Mouse (Mus musculus) frontal cortex, postnatal 25 days (tissue): ENCODE measurements around the gene Gm21188.
"Not testable (repeated sequence)": the region's sequence is repeated elsewhere in the genome, so short reads cannot be mapped to it uniquely, and the experiment has no call there.

Source experiments
- DNase-seq, 2 experiments: peaks; one replicate each; pipeline ENCODE4 v3.0.0; 2022; ENCODE audit warnings: low spot score in 2 of 2

Gm21188 gene

DNA sequence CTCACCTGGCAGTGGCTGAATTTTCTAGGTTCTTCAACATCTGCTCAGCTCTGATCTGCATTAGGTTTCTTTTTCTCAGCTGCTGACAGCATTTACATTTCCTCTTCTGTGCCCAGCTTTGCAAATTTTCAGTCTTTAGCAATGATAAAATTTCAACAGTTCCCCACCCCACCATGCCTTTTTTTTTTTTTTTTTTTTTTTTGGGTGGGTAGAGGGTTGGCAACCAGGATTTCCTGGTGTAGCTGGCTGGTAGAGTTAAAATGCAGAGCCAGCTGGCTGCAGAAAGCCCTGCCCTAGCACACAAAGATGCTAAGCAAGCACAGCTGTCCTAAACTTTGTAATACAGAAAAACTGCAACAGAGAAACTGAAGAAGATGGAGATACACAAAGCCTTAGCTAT lies at the start of gene Gm21188:
TSS of gene Gm21188 (minus strand) at position 110 of the 400 bp plus-strand sequence.
- DNase-seq, result not testable (repeated sequence)

DNA sequence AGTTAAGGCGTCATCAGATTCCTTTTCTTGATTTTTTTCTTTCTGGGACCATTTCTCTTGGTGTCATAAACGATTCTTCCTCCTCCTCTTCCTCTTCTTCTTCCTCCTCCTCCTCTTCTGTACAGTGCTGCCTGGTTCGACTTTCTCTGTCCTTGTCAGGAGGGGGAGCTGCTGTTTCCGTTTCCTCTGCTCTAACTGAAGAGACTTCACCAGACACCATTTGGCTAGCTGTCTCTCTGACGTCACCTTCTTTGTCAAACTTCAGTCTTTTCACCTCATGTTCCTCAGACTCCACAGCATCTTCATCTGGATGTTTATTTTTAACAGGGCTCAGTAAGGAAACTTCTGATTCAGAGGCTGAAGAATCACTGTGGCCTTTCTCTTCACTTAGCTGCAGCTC lies 47.3 kb upstream of the Gm21188 start:
- not testable (repeated sequence) for DNase-seq

DNA sequence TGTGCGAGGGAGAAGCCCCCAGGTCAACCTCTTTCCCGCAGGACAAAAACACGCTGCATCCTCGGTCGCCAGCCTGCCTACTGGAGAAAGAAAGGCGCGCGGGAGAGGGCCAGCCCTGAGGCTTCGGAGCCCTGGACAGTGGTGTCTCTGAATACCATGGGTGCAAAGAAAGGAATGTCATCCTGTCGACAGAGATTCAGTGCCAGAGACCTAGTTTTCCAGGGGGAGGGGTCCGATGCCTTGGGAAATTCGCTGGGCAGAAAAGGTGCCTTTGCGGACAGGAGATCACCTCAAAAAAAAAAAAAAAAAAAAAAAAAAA lies 44.9 kb upstream of the Gm21188 start:
- DNase-seq, result not testable (repeated sequence)

DNA sequence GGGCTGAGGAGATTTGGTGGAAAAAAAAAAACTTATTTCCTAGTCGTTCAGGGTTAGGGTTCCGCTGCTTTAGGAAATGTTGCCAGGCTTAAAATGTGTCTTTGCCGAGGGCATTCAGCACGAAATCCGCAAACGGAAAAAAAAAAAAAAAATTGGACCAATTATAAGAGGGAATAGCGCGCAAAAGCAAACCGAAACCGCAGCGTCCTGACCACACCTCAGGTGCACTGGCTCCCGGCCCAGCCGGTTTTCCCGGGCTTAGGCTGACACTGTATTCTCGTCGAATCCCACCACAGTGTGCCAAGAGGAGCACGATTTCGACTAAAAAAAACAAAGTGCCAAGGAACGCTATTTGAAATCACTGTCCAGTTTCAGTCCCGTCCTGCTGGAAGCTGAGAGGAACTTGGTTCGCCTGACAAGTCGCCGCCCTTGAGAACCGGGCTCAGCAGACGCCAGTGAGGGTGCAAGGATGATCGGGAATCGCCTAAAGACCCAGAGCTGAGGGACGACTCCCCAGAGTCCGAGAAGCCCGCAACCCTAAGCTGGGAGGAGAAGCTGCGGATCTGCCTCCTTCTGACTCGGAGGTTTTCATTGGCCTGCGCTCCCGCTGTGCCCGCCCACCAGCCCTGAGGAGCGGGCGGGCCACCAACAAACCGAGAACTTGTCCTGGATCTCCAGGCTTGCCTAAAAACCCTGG lies 44.4 kb upstream of the Gm21188 start:
- not testable (repeated sequence) for DNase-seq

DNA sequence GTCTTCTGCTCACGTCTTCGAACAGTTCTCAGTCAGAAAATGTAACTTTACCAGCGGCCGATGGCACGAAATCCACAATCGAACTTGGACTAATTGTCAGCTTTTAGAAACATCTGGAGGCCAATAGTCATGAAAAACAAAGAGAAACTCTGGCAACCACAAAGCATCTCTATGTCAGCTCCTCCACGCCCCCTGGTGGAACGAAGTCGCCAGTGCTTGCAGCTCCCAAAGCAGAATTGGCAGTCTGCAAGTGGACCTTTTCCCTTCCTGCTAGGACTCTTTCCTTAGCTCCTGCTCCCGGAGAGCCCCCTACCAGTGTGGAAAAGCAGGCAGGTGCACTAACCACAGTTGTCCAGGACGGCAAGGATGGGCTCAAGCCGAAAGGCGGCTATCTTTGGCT lies 41.0 kb upstream of the Gm21188 start:
- not testable (repeated sequence) for DNase-seq

DNA sequence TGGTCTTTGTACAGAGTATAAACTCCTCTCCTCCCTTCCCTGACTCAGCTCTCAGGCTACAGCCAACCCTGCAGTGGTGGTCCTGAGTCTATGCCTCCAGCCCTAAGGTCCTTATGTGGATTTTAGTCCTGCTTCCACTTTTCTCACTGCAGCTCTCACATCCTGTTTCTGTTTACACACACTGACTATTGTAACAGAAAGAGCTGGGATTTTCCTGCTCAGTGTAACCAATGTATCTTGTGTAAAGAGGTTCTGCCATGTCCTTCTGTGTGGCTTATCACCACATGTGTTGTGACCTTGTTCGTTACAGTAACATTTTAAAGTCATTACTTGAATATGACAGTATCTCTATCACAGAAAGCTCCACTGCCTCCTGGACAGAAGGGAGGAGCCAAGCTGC lies 27.6 kb upstream of the Gm21188 start:
- DNase-seq, result not testable (repeated sequence)

DNA sequence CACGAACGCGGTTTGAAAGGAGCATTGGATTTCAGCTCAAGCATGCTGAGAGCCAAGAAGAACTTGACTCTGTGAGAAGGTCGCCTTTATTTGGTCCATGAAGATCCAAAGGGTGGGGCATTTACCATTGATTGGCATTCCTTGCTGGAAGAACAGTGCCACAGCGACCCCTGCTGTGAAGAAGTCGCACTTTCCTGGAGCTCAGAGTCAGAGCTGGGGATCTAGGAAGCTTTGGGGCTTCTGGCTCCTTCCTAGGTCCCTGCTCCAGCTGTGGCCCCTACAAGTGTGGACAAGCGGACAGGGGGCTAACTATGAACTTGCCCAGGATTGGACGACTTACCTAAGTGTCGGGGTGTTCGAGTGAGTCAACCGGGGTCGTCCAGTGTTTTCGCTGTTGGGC lies 18.9 kb upstream of the Gm21188 start:
- DNase-seq, result not testable (repeated sequence)

DNA sequence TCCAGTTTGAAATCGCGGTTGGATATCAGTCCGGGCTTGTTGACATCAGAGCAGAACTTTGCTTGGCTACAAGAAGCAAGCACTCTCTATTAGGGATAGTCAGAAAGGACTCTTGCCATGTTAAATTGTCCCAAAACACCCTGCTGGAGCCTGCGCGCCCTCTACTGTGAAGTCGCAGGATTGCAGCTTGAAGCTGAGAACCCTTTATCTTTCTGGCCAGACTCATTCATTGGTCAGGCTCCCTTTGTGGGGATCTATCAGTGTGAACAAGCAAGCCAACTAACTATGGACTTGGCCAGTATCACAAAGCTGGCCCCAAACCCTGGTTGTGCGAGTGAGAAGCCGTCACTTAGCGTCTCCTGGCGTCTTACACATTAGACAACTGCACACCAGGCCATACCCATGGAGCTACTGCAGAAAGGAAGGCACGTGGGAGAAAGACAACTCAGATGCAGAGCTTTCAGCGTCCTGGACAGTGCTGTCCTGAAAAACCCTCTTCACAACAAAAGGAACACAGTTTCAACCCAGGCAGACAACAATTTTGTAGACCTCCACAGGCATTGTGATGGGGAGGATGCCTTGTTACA lies 18.1 kb upstream of the Gm21188 start:
- DNase-seq, result not testable (repeated sequence)

DNA sequence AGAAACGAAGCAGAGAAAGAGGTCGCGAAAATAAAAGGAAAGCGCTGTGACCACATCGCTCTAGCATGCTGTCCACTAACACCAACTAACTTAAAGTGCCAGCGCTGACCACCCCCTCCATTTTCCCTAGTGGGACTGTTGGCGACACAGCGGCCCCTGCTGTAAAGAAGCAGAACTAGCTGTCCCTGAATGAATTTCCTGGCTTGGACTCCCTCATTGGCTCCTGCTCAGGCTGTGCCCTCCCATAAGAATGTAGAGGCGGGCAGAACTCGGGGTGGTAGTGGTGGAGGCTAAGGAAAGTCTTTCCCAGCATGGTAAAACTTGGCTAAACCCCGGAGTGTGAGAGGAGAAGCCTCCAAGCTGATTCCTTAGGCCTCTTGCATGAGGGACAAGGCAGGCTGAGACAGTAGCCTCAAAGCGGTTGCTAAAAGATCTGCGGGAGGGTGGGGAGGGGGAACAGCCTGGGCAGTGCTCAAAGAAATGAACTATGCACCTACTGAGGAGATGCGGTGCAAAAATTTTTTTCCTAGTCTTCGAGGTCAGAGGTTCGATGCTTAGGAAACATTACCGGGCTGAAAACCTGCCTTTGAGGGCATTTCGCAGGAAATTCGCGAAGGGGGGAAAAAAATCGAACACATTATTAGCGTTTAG lies 11.6 kb upstream of the Gm21188 start:
- not testable (repeated sequence) for DNase-seq

DNA sequence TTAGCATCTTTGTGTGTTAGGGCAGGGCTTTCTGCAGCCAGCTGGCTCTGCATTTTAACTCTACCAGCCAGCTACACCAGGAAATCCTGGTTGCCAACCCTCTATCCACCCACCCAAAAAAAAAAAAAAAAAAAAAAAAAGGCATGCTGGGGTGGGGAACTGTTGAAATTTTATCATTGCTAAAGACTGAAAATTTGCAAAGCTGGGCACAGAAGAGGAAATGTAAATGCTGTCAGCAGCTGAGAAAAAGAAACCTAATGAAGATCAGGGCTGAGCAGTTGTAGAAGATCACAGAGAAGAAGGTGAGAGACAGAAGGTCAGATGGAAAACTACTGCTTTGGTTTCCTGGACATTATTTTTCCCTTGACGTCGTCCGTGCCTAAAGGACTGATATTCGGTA lies 10.9 kb upstream of the Gm21188 start:
- DNase-seq, result not testable (repeated sequence)

DNA sequence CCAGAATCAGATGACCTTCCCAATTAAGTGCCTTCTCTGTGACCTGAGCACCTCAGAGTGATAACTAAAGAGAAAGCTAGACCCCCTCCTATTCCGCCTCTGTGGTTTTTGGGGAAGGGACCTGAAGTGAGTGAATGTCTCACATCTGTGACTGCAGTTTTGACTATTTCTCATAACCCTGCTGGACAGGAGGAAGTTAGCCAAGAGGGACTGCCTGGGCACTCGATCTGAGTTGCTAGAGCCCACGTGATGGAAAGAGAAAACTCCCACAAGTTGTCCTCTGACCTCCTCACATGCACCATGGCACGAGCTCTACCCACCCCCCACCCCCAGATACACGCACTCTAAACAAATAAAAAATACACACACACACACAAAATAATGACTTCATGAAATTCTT lies 3.4 kb downstream of the Gm21188 start:
- DNase-seq, result not testable (repeated sequence)

DNA sequence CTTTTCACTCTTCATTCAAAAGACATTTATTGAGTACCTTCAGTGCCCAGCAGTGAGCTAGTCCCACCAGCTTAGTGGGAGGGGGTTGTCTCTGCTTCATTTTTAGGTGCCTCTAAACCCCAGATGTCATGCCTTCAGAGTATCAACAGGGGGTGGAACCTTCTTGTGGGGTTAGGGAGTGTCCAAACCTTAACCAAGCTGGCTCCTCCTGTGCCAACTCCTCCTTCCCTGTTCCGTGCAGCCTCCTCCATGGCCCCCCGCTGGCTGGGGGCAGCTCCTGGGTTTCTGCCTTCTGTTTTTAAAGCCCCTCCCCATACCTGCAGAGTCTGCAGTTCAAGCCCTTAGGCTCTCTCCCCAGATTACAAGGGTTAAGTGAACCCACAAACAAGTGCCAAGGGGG lies 3.8 kb downstream of the Gm21188 start:
- not testable (repeated sequence) for DNase-seq

DNA sequence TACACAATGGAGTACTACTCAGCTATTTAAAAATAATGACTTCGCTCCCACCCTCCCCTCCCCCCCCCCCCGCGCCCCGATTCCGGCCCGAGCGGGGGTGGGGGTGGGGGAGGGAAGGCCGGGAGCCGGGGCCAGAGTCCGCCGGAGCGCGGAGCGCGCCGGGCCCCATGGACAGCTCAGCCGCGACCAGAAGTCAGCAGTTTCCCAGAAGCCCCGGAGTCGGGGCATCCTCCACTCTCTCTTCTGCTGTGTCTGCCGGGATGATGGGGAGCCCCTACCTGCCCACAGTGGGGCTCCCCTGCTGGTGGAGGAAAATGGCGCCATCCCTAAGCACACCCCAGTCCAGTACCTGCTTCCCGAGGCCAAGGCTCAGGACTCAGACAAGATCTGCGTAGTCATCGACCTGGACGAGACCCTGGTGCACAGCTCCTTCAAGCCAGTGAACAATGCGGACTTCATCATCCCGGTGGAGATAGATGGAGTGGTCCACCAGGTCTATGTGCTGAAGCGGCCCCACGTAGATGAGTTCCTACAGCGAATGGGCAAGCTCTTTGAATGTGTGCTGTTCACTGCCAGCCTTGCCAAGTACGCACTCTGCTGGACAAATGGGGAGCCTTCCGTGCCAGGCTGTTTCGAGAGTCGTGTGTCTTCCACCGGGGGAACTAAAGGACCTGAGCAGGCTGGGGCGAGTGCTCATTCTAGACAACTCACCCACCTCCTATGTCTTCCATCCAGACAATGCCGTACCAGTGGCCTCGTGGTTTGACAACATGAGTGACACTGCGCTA lies 5.4 kb downstream of the Gm21188 start:
- not testable (repeated sequence) for DNase-seq

DNA sequence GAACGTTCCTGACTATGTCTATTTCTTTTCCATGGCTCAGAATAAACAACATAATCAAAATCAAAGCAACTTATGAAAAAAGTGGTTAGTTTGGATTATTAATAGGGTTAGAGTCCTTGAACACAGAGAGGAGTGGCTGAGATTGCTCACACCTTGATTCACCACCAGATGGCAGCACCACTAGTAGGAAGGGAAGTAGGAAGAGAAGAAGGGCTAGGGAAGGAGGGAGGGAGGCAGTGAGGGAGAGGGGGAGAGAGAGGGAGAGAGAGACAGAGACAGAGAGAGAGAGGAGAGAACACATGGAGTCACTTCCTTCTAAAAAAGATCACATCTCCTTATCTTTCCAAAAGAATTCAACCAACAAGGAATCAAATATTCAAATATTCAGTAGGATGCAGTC lies 10.8 kb downstream of the Gm21188 start:
- not testable (repeated sequence) for DNase-seq

DNA sequence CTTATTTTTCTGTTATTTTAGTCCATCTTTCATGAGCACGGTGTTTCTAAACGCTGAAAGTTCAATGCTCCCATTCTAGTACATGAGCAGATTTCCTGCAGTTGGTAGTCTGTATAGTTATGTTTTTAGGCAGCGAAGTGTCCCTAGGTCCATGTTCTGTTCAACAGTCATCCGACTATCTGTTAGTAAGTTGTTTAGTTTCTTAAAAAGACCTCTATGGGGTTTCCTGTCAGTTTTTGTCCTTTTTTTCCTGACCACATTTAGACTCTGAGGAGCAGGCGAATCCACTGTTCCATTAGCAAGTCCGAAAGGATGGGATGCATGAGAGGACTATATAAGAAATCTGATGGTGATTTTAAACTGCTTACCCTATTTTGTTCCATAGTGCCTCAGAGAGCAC lies 14.1 kb downstream of the Gm21188 start:
- DNase-seq, result not testable (repeated sequence)

DNA sequence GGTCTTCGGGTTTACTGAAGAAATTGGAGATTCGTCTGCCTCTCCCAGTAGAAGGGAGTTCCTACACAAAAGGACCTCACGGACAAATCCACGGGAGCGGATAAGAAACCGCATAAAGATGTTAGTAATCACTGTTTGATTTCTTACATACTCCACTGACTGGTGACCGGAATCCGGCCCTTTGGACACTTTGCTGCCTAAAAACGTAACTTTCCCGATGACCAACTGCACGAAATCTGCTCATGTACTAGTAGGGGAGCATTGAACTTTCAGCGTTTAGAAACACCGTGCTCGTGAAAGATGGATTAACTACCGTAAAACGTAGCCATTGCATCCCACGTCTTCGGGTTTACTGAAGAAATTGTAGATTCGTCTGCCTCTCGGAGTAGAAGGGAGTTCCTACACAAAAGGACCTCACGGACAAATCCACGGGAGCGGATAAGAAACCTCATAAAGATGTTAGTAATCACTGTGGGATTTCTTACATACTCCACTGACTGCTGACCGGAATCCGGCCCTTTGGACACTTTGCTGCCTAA lies 15.3 kb downstream of the Gm21188 start:
- not testable (repeated sequence) for DNase-seq

DNA sequence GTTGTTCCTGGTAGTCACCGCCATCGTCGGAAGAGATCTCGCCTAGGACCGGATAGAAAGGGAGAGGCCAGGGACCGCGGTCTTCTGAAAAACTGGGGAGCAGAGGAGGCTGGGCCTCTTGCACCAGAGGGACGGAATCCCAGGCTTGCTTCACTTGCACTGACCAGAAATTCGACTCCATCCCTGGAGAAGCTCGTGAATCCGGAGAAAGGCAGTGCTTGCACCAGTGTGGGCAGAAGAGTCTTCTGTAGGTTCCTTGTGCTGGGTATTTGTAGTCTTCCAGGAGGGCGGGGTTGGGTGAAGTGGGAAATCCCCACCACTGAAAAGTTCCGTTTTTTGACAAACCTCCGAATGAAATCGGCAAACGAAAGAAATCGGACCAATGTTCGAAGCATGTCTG lies 16.8 kb downstream of the Gm21188 start:
- not testable (repeated sequence) for DNase-seq

DNA sequence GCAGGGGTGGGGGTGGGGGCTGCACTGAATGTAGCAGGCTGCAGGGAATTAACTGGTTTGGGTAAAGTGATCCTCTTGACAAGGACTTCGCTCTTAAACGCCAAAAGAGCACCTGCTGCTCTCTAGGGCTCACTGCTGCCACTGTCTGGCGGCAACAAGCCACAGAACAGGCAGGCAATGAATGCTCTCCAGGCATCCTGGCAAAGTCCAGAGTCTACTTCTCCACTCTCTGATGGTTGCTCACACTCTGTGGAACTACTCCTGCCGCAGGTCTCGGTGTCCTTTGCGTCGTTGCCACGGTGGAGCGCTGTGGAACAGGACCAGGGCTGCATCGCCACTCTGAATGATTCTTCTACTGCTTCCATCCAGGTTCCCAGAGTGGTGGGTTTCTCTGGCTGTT lies 17.4 kb downstream of the Gm21188 start:
- DNase-seq, result not testable (repeated sequence)

DNA sequence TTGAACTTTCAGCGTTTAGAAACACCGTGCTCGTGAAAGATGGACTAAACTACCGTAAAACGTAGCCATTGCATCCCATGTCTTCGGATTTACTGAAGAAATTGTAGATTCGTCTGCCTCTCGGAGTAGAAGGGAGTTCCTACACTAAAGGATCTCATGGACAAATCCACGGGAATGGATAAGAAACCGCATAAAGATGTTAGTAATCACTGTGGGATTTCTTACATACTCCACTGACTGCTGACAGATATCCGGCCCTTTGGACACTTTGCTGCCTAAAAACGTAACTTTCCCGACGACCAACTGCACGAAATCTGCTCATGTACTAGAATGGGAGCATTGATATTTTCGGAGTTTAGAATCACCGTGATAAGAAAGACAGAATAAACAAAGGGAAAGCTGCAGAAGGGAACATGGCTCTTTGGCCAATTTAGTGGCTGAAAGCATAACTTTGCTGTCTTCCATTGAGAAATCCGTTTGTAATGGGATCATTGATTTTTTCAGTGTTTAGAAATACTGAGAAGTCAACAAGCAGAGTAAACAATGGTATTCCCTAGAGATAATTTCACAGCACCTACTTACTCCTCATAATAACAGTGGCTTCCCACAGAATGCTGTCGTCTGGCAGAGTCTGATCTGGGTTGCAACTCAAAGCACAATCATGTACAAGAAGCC lies 18.3 kb downstream of the Gm21188 start:
- DNase-seq, result peak; percentile 28 to 52

DNA sequence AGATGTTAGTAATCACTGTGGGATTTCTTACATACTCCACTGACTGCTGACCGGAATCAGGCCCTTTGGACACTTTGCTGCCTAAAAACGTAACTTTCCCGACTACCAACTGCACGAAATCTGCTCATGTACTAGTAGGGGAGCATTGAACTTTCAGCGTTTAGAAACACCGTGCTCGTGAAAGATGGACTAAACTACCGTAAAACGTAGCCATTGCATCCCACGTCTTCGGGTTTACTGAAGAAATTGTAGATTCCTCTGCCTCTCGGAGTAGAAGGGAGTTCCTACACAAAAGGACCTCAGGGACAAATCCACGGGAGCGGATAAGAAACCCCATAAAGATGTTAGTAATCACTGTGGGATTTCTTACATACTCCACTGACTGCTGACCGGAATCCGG lies 20.3 kb downstream of the Gm21188 start:
- peak; percentile 58 to 70 for DNase-seq

DNA sequence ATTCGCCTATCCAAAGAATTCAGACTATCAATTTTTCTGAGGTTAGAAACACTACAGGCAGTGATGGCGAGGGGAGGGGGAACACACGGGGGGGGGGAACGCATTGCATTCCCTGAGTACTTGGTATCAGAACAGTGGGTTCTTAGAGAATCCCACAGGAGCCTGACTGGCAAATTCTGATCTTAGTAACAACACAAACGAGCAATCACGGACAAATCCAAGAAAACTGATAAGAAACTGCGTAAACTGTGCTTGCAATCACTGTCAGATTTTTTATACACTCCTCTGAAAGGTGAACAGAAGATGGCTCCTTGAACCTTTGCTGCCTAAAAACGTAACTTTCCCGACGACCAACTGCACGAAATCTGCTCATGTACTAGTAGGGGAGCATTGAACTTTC lies 24.6 kb downstream of the Gm21188 start:
- not testable (repeated sequence) for DNase-seq
